Mouse (Mus musculus) fibroblast of lung, adult 2 months (primary cell): ENCODE results near the gene Camta1.

Source experiments
- DNase-seq: peaks from one replicate; pipeline ENCODE4 v3.0.0-alpha.2; 2011; ENCODE audit warnings: low read depth

Camta1 gene

DNA sequence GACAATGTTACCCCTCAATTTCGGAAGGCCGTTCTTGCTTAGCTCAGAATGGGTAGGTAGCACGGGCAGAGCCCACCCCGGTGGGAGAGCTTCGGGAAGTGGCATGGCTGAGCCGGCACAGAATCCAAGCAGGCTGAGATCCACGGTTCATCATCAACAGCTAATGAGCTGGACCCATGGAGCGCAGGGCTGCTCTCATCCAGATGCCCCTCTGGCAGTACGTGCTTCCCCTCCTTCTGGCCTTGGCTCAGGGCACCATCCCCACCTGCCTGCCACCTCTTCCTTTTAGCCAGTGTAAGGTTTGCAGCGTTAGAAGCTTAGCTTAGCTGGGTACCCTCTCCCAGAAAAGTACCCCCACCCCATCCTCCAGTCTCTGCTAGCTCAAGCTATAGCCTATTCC lies 545.2 kb downstream of the Camta1 start:
- DNase-seq = no peak

DNA sequence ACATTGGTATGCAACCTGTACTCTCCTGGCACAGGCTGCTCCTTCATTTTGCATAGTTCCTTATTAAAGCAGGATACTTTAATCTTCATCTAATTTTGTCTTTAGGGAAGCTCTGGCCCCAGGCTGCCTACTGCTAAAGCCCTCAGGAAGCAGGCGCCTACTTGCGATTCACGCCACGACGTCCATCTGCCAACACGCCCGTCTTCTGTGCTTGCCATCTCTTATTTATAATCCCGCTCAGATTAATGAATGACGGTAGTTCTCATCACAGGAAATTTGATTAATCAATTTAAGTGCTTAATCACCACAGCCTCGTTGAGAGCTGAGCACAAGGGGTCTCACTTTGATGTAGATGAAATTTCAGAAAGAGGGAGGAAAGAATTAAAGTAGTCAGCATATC lies 546.0 kb downstream of the Camta1 start:
- DNase-seq = no peak

DNA sequence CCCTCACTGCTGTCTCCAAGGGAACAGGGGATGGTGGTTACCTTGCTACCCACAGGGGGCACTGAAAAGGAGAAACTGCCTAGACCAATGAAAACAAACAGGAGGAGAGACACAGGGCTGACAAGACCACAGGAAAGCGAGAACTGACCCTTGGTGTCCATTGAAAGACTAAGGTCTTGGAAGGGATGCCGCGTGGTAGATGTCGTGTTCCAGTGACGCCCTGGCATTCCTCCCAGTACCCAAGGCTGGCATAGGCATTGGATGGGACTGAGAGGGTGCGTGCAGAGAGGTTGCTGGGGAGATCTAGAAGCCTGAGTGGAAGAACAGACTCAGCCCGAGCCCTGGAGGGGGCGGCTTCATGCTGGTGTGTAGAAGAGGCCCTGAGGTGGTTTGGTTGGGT lies 550.9 kb downstream of the Camta1 start:
- no peak for DNase-seq

DNA sequence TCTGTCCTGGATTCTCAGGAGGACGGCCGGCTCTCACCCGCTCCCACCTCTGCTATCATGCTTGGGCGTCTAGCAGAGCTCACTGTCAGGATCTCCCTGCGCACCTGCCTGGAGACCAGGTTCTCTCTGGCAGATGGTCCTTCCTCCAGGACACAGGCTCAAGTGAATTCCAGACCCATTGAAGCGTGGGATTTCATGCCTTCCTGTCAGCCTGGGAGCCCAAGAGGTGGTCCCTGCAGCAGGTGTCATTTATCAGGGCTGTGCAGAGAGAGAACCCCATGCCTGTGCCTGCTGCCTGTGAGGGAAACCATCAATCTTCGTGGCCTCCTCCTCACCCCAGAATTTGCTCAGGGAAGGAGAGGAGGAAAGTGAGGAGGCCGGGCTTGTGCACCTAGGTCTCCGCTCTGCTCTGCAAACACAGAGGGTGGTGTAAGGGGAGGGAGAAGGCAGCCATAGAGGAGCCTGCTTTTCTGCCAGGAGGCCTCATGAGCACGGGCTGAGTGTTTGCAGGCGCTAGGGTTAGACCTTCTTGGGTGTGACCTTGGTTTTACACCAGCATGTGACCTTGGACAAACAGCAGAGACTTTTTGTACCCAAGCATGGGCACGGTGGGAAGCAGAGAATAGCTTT lies 551.5 kb downstream of the Camta1 start:
- no peak for DNase-seq

DNA sequence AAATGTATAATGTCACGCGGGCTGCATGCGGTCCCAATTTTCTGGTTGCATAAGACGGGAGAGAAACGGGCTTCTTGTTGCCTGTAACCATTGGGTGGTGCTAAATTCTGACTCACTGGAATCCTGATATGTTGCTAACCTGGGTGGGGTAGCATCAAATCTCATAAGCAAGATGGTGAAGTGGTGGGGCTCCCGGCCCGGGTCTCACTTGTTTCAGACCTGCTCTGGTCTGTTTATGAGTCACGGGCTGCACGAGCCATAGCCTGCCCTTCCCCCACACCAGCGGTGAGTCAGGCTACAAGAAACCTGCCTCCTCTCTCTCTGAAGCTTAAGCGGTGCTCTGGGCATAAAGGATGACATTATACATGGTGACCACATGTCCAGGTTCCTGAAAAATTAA lies 554.8 kb downstream of the Camta1 start:
- DNase-seq = no peak

DNA sequence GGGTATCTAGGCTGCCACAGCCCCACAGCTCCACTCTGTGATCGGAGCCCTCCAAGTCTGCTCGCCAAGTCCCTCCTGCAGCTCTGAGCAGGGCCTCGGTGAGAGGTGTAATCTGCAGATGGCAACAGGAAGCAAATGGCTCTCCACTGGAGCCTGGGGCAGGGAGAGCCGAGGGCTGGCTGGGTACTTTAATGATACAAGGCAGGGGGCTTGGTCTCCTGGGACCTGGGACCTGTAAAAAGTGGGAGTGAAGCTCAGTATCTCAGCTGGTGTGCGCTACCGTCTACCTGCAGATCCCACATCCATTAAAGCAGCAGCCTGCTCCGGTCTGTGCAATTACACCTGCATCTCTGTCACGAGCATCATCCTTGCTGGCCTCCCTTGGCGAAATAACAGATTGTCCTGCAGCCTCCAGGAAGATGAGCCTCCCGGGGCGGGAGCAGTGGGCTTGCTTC lies 555.3 kb downstream of the Camta1 start:
- no peak for DNase-seq

DNA sequence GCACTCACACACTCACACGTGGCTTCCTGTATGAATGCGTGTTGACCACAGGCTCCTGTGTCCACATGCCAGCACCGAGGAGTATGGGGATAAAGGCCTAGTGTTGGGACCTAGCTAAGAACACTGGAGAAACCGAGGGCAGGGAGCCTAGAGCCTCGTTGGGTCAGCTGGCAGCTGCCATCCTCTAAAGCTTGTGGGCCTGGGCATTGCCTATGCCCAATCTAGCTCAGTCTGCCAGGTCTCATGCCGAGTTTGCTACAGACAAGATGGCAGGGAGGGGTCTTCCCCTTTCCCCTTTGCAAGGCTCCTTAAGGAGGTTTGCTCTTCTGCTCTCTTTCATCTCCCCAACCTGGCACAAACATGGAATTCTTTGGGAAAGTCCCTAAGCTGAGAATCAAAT lies 555.9 kb downstream of the Camta1 start:
- DNase-seq = no peak

DNA sequence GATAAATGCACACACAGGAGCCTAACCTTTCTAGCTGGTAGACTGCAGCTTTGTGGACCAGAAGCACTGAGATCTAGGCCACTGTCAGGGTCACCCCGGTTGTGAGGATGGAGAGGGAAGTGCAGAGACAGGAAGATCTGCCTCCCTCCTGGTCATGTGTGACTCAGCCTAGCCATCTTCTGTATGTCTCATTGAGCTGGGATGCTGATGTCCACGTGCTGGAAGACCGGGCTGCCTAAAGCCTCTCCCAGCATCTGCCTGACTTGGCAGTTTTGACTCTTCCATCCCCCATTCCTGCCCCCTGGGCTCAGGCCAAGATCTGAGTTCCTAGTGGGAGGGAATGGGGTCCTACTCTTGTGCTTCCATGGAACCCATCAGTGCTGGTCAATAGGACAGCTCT lies 557.7 kb downstream of the Camta1 start:
- DNase-seq = no peak

DNA sequence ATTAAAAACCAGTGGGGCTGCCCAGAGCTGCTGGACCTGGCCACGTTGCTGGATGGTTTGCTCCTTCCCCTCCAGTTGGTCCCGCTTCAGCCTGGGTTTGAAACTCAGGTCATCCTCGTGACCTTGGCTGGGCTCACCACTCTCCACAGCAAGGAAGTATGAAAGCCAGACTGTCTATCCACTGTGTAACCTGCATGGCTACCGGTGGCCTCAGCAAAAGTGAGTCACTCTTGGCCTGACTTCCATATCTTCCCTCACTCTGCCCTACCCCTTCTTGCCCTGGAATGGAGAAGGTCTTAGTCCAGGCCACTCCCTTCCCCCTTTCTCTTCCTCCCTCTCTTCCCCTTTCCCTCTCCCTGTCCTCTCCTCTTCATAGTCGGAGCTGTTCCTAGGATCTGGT lies 558.2 kb downstream of the Camta1 start:
- DNase-seq = peak; percentile 62

DNA sequence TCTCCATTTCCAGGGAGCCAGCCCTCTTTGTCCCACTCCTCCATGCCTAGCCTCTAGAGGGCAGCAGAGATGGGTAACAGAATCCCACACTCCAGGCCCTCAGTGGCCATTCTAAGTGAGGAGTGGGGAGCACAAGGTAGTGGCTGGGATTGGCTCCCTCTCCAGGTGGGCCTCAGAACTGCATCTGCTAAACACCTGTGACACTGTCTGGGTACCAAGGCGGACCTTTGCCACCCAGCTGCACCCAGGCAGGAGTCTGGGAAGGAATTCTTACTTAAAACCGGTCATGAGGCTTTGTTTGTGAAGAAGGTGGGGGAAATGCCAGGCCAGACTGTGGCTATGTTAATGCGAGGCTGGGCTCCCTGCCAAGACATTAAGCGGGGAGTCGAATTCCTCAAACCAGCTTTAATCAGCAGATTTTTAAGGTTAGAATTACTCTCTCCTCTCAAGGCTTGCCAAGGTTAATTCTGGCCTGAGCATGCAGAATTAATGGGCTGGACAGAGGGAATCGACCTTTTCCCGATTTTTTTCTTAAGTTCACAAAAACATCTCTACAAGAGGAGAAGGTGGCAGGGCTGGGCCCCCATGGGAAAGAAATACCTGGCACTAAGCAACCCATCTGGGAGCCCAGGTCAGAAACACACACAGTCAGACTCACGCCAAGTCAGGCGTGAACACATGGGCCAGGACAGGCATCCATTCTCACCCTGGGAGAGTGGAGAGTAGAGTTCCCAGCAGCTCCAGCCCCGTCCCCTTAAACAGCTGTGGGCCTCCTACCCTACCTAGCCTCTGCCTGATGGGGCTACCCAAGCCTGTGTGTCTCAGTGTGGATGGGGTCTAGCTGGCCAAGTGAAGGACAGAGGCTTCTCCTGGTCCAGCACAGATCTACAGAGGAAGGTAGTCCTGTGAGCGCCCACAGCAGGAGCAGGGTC lies 559.2 kb downstream of the Camta1 start:
- DNase-seq = peak; percentile 92

DNA sequence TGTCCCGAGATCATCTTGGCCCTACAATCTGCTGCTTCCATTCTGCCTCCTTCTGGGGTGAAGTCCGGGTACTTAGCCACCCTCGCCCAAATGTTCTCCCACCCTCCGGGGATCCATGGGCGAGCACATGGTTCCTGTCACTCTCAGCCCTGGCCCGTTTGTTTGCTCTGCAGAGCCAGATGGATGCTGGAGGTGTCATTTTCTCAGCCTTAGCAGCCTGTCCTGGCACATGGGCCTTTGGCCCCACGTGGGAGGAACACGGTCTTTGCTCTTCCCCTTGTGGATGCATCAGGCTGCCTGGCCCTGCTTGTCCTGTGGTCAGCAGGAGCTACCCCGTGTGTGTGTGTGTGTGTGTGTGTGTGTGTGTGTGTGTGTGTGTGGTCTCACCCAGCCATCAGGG lies 560.3 kb downstream of the Camta1 start:
- no peak for DNase-seq

DNA sequence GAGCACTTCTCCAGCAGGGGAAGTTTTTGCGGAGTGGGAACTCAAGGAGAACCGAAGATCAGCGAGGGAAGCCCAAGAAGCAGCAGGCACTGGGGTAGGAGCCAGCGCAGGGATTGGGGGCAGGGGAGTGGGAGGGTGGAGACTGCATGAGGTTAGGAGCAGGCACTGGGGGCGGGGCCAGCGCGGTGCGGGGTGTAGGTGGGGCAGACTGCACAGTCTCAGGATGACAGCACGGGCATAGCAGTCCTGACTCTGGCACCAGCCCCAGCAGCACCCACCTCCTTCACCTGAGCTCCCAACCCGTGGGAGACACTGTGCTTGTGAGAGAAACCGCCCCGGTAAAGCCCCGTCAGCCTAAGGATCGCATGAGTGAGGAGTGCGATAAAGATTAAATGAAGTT lies 561.0 kb downstream of the Camta1 start:
- DNase-seq = no peak

DNA sequence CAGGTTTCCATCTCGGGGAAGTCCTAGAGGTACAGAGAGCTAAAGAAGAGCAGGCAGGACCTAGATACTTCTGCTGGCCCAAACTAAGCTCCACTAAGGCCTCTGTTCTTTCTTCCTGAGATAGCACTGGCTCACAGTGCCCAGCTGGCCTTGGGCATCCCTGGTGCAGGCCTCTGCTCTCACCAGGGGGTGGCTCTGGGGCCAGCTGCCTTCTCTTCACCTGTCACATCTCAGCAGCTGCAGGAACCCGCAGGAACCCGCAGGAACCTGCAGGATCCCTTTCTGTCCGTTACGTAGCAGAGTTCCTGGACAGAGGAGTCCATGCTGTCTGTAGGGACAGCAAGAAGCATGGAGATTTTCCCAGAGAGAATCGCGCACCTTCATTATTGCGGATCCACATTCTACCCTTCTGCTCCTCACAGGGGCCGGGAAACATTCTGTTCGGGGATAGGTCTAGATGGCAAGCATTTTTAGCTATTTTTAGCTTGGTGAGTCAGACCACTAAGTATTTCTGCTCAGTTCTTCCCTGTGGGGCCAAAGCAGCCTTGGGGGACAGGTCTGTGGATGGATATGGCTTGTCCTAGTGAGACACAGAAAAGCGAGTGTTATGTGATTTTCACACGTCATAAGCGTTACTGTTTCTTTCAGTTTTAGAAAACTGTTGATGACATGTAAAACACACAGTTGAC lies 566.0 kb downstream of the Camta1 start:
- no peak for DNase-seq

DNA sequence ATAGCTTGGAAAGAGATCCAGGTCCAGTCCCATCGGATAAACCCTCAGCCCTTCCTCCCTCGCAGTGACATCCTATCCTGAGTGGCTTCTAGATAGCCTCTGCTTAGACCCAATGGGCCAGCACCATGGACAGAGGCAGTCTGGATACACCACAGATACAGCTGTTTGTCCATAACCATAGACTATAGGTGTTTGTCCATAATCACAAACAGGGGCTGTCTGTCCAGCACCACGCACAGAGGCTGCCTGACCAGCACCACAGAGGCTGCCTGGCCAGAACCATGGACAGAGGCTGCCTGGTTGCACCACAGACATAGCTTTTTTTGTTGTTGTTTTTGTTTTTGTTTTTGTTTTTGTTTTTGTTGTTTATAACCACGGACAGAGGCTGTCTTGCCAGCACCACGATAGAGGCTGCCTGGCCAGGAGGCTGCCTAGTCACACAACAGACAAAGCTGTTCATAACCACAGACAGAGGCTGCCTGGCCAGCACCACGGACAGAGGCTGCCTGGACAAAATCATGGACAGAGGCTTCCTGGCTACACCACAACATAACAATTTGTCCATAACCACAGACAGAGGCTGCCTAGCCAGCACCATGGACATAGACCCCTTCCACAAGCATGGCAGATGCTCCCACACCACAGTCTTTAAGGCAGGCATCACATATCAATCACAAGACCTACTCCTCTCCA lies 572.6 kb downstream of the Camta1 start:
- no peak for DNase-seq

DNA sequence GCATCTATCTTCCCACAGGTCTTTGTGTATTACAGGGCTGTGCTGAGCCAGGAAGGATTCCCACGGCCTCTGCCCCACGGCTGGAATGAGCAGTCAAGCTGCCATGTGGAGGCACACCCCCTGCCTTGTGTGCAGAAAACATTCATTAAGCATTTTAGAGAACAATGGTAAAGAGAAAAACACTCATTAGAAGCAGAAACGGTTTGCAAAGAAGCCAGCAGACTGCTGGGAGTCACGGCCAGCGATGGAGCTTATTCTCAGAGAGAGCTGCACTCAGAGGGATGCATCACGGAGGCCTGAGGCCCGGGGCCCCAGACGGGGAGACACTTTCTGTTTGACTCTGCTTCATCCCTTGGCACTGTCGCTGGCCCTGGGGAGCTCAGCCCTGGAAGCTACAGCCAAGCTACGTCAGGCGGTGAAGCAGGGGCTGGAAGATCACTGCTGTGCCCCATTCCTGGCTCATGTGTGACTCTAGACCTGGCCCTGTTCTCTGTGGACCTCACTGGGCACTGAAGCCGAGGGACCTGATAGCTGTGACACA lies 575.7 kb downstream of the Camta1 start:
- no peak for DNase-seq

DNA sequence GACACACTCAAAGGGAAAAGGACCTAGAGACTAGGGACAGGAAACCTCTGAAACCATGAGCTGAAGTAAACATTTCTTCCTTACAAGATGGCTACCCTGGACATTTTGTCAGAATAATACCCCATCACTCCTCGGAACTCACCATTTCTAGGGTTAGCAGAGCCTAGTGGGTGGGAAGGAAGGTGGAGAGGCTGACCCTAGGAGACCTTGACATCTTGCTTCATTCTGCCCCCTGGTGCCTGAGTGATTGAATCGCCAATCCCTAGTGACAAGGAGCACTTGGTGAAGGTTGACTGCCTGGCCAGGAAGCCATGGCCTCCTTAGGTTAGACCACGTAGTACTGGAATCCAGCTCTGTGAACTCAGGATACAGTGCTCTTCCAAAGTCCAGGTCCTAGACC lies 576.2 kb downstream of the Camta1 start:
- no peak for DNase-seq

DNA sequence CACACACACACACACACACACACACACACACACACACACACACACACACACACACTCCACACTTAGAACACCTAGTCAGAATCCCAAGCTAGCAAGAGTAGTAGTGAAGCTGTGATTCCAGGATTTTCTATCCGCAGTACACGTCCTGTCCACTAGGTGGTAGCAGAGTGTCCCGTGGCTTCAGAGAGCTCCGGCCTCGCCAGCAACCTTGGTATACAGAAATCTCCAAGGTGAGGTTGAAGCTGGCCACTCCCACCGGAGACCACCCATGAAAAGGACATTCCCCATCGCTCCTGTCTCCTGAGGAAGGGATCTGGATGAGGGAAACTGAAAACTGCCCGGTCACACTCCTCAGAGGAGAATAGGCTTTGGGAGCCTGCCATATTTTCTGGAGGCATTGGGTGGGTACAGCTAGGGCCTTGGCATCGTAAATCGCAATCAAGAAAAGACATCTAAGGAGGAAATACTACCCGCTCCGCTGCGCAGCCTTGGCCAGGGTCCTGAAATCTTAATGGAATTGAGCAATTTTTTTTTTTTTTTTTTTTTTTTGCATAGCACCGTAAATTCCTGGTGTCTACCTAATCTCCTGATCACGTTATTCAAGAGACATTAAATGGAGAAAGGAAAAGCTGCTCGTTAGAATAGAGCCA lies 578.5 kb downstream of the Camta1 start:
- no peak for DNase-seq

DNA sequence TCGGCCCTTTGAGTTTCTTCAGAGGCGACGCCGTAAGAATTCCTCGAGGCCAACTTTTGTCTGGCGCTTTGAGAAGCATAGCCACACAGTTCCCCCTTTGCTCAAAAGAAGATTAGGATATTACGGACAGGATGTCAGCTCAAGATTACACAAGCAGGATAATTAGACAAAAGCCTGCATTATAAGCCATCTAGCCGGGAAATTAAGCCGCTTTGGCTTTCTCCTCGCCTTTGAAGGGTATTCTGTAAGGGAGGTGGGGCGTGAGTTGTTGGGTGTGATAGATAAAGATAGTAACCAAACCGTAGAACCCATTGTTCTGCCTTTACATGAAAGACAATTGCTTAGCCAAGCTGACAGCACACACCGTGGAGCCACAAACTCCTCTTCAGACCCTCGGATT lies 579.6 kb downstream of the Camta1 start:
- DNase-seq = no peak

DNA sequence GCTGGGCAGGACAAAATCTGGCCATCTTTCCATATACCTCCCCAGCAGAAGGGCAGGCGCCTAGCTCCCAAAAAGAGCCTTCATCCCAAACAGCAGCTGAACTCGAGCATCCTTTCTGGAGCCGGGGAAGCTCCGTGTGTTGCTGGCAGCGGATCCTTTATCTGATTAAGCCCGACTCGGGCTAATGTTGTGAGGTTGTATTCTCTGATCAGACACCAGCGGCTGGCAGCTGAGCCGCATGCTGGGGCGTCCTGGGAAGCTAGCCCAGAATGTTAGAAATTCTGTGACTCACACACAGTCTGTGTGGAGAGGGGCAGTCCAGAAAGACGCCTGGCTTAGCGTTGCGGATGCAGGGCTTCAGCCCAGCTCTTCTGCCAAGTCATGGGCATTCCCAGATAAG lies 586.4 kb downstream of the Camta1 start:
- DNase-seq = peak; percentile 44

DNA sequence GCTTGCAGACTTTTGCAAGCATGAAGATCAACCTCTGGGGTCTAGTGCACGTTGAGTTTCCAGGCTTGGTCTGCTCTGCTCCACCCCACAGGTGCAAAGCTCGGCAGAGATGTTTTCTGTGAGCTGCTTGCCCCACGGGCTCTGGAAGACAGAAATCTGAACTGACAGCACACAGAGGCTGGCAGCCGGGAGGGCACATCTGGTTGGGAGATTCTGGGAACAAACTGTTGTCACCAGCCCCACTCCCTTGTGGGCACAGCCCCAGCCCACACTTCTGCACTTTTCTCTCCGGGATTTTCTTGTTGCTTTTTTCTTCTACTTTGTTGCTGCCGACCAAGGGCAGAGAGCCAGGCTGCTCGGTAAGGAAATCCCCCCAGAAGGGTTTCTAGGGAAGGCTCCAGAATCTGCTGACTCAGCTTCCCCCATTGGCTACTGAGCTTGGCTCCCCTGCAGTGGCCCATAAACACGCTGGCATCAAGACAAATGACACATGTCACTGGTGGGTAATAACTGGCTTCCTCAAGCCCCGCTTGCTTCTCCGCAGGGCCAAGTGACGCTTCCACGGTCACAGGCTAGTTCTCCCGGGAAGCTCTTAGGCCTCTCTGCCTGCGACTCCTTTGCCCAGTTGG lies 597.8 kb downstream of the Camta1 start:
- DNase-seq = no peak

DNA sequence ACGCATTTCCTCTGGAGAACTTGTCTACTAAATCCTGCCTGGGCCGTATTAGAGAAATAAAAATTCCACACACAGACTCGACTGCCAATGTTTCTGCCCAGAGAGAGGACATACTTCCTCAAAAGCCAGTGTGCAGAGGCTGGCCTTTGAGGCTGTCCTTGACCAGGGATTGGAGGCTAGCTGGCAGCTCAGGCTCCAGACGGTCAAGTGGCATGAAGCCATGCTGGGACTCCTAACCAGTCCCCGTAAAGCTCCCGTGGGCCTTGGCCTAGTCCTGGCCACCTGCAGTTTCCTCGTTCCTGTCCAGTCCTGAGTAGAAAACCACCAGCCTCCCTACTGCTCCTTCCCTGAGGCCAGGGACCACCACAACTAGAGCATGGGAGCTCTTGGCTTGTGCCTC lies 598.6 kb downstream of the Camta1 start:
- no peak for DNase-seq
